Mouse (Mus musculus) heart, adult 2 months (tissue): ENCODE measurements around the gene 4921504E06Rik.

Source experiments
- CTCF ChIP-seq: fragments of 200-600 bp; IDR thresholded peaks from 2 replicates; pipeline ENCODE4 v1.8.1; 2022; ENCODE audit warnings: antibody characterized with exemption, mild to moderate bottlenecking, moderate library complexity
- EP300 ChIP-seq: fragments of 200-500 bp; IDR thresholded peaks from 2 replicates; pipeline ENCODE4 v1.6.1; 2011; ENCODE audit warnings: low read depth, low read length, control low read depth; ENCODE audit not compliant: insufficient read depth

DNA sequence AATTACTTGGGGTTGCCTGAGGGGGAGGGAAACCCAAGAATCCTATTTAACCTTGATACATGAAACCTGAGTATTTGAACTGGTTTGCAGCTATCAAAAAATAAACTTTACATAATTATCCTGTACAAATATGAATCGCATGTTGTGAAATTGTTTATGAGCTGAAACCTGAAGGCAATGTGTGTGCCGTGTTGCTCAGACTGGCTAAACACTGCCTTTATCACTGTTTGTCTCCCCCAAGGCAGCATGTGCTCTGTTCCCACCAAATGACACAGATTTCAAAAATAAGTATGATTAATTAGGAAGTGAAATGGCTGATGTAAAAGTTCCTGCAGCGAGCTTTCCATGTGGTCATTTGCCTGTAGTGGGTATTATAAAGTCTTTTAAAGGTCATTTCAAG, 63.5 kb downstream of the 4921504E06Rik start:
- TF ChIP-seq CTCF, result no peak
- no peak for TF ChIP-seq EP300
